Mouse (Mus musculus): ENCODE measurements around the gene Gm13691. TPM values are rescaled to one million over a fixed set of nuclear protein-coding genes. Genes with fewer than 3 reads are reported as not detected.
"Not testable (repeated sequence)": the region's sequence is repeated elsewhere in the genome, so short reads cannot be mapped to it uniquely, and the experiment has no call there.

The Gm13691 gene
- polyA plus RNA-seq, 1 experiment from 2014 or later: not detected

DNA sequence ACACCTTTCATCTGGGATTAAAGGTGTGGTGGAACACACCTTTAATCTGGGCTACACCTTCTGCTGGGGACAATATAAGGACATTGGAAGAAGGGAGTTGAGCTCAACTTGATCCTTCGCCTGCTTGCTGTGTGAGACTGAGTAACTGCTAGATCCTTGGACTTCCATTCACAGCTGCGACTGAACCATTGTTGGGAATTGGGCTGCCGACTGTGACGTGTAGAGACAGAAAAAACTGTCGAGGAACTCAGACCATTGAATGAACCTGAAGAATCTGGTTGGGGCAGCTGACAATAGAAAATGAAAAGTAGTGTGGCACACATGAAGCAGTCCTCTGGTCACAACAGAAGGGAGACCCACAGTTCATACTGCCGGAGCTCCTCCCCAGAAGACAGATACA, 5.9 kb upstream of the Gm13691 start, which contains the start of gene Gm13697:
Gm13697 (plus strand) TSS at position 301 of the 400 bp plus-strand sequence.
- H3K4me3 ChIP-seq (ENCODE audit: low read depth, low read length); DNase-seq (ENCODE audit: low spot score): not testable (repeated sequence)
- WGBS: no CpG with 5 or more reads among the region's 6 CpGs

DNA sequence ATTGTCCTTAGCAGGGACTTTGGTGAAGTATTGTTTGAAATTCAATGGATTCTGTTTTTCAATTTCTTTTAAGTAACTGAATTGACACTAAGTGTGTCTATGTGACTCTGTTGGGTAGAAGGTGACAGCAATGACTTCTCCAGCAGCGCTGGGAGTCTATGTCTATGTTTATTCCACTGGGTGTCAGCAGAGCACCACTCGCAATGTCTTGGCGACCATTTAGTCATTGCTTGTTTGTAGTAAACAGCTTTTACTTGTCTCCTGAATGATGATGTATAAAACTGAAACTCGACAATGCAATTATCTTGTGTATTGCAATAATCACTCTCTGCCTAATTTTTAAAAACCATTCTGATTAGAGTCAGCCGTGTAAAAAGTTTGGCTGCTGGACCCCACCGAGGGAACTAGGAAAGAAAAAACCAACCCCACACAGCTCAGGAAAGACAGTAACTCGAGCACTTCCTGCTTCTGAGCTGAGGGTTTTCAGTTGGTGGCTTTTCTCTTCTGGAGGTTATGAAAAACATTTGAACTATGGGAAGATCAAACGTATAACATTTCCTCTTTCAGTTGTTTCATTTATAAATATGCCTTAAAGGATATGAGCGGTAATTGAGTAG, 3.4 kb downstream of the Gm13691 start:
- H3K4me3 ChIP-seq (ENCODE audit: low read depth, low read length); H3K4me1 ChIP-seq (replicated peaks; ENCODE audit: control insufficient read depth, insufficient read depth, low read length); H3K9me3 ChIP-seq (ENCODE audit: control insufficient read depth, low read length); H3K27me3 ChIP-seq (replicated peaks; ENCODE audit: control insufficient read depth, insufficient read depth, low read length); H3K36me3 ChIP-seq (ENCODE audit: control insufficient read depth, insufficient read depth, low read length); ATAC-seq (replicated peaks; ENCODE audit: low FRiP score, low TSS enrichment, low read depth); H3K9ac ChIP-seq (ENCODE audit: low read length); H3K4me2 ChIP-seq (ENCODE audit: low read length); DNase-seq (ENCODE audit: low spot score); H3K27ac ChIP-seq (ENCODE audit: low read depth): not testable (repeated sequence)
- 44% methylated on average over 7 of the region's 9 CpGs for WGBS

More for the DNA sequence above, 5.9 kb upstream of the Gm13691 start, which contains the start of gene Gm13697:
- not testable (repeated sequence) for H3K27ac ChIP-seq (ENCODE audit: low read depth); H3K4me1 ChIP-seq (replicated peaks; ENCODE audit: control insufficient read depth, insufficient read depth, low read length); H3K4me2 ChIP-seq (ENCODE audit: low read length); H3K9me3 ChIP-seq (ENCODE audit: control insufficient read depth, low read length); H3K27me3 ChIP-seq (replicated peaks; ENCODE audit: control insufficient read depth, insufficient read depth, low read length); H3K36me3 ChIP-seq (ENCODE audit: control insufficient read depth, insufficient read depth, low read length); ATAC-seq (replicated peaks; ENCODE audit: low FRiP score, low TSS enrichment, low read depth); H3K9ac ChIP-seq (ENCODE audit: low read length)

DNA sequence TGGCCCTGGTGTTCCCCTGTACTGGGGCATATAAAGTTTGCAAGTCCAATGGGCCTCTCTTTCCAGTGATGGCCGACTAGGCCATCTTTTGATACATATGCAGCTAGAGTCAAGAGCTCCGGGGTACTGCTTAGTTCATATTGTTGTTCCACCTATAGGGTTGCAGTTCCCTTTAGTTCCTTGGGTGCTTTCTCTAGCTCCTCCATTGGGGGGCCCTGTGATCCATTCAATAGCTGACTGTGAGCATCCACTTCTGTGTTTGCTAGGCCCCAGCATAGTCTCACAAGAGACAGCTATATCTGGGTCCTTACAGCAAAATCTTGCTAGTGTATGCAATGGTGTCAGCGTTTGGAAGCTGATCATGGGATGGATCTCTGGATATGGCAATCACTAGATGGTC, 4.2 kb downstream of the Gm13691 start:
- not testable (repeated sequence) for H3K4me2 ChIP-seq (ENCODE audit: low read length); DNase-seq (ENCODE audit: low spot score); H3K4me3 ChIP-seq (ENCODE audit: low read depth, low read length); H3K27ac ChIP-seq (ENCODE audit: low read depth); H3K9me3 ChIP-seq (ENCODE audit: control insufficient read depth, low read length); H3K27me3 ChIP-seq (replicated peaks; ENCODE audit: control insufficient read depth, insufficient read depth, low read length); H3K36me3 ChIP-seq (ENCODE audit: control insufficient read depth, insufficient read depth, low read length); ATAC-seq (replicated peaks; ENCODE audit: low FRiP score, low TSS enrichment, low read depth); H3K9ac ChIP-seq (ENCODE audit: low read length); H3K4me1 ChIP-seq (replicated peaks; ENCODE audit: control insufficient read depth, insufficient read depth, low read length)
- no CpG with 5 or more reads among the region's 3 CpGs for WGBS

DNA sequence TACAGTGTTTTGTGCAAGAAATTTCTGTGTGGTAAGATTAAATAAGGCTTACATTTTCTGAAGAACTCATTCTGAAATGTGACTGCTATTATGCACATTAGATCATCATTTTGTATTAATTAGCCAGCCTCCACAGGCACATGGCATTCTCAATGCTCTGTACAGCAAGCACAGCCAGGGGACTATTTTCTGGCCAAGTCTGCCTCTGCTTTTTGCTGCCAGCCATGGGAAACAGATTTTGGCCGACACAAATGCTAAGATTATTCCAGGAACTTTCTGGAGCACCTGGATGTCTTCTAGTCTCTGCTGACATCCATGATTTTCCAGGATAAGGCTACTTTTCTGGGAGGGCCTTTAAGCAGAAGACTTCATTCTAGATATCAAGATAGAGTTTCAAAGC, 18.6 kb downstream of the Gm13691 start:
- no peak overlapping the region for H3K27ac ChIP-seq (ENCODE audit: low read depth)
- H3K4me2 ChIP-seq (ENCODE audit: low read length): no peak overlapping the region
- H3K4me3 ChIP-seq (ENCODE audit: low read depth, low read length): no peak overlapping the region
- WGBS: 53% methylated on average over 1 of the region's 1 CpGs
- no peaks in the 10 kb centered on the region for H3K36me3 ChIP-seq (ENCODE audit: control insufficient read depth, insufficient read depth, low read length)
- H3K27me3 ChIP-seq (replicated peaks; ENCODE audit: control insufficient read depth, insufficient read depth, low read length): no peaks in the 10 kb centered on the region
- H3K9ac ChIP-seq (ENCODE audit: low read length): no peak overlapping the region
- H3K4me1 ChIP-seq (replicated peaks; ENCODE audit: control insufficient read depth, insufficient read depth, low read length): no peaks in the 10 kb centered on the region
- no peaks in the 10 kb centered on the region for H3K9me3 ChIP-seq (ENCODE audit: control insufficient read depth, low read length)
- ATAC-seq (replicated peaks; ENCODE audit: low FRiP score, low TSS enrichment, low read depth) (no peak), DNase-seq (ENCODE audit: low spot score) (no peak)

DNA sequence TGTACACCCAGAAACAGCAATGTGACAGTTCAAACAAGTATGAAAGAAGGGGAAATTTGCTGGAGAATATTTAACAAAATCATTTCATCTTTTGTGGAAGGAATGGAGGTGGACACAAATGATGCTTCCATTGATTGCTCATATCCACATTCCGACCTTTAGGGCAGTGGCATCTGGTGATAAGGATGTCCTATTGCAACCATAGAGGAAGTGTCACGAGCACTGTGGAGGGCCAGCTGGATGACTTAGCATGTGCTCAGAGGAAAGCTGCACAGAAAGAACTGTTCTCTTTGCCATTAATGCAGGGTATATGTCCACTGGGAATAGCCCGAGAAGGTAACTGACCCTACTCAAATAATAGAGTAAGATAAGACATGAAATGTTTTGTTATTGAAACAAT, 19.5 kb downstream of the Gm13691 start:
- ATAC-seq (replicated peaks; ENCODE audit: low FRiP score, low TSS enrichment, low read depth) (no peak), DNase-seq (ENCODE audit: low spot score) (no peak)
- Histone ChIP-seq H3K4me1 (replicated peaks; ENCODE audit: control insufficient read depth, insufficient read depth, low read length) (0 out of 2 replicates have a peak, but pooled peaks cover 3% of the 10 kb centered on the region), H3K4me3 (ENCODE audit: low read depth, low read length) (no peak overlapping the region), H3K9ac (ENCODE audit: low read length) (no peak overlapping the region), H3K27ac (ENCODE audit: low read depth) (no peak overlapping the region), H3K4me2 (ENCODE audit: low read length) (no peak overlapping the region), H3K36me3 (ENCODE audit: control insufficient read depth, insufficient read depth, low read length) (no peaks in the 10 kb centered on the region), H3K9me3 (ENCODE audit: control insufficient read depth, low read length) (no peaks in the 10 kb centered on the region), H3K27me3 (replicated peaks; ENCODE audit: control insufficient read depth, insufficient read depth, low read length) (no peaks in the 10 kb centered on the region)
- 68% methylated on average over 3 of the region's 3 CpGs for WGBS

DNA sequence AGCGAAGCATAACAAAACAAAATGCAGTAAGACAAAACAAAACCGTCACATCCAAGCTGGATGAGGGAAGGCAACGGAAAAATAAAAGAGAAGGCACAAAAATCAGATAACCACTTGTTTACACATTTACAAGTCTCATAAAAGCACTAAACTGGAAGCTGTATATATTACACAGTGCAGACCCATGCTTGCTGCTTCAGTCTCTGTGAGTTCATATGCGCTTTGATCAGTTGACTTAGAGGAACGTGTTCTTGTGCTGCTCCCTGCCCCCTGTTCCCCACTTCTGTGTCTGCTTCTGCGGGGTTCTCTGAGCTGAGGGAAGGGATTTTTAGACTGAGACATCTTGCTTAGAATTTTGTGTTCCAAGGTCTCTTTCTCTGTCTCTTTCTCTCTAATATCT, 24.2 kb downstream of the Gm13691 start:
- Histone ChIP-seq H3K27ac (ENCODE audit: low read depth) (no peak overlapping the region), H3K4me1 (replicated peaks; ENCODE audit: control insufficient read depth, insufficient read depth, low read length) (peaks cover 3% of the 10 kb centered on the region; the same call in 1 of the 2 replicates), H3K9me3 (ENCODE audit: control insufficient read depth, low read length) (no peaks in the 10 kb centered on the region), H3K4me3 (ENCODE audit: low read depth, low read length) (no peak overlapping the region), H3K9ac (ENCODE audit: low read length) (no peak overlapping the region), H3K36me3 (ENCODE audit: control insufficient read depth, insufficient read depth, low read length) (no peaks in the 10 kb centered on the region), H3K27me3 (replicated peaks; ENCODE audit: control insufficient read depth, insufficient read depth, low read length) (no peaks in the 10 kb centered on the region), H3K4me2 (ENCODE audit: low read length) (no peak overlapping the region)
- ATAC-seq (replicated peaks; ENCODE audit: low FRiP score, low TSS enrichment, low read depth): no peak
- 57% methylated on average over 6 of the region's 6 CpGs for WGBS
- no peak for DNase-seq (ENCODE audit: low spot score)

DNA sequence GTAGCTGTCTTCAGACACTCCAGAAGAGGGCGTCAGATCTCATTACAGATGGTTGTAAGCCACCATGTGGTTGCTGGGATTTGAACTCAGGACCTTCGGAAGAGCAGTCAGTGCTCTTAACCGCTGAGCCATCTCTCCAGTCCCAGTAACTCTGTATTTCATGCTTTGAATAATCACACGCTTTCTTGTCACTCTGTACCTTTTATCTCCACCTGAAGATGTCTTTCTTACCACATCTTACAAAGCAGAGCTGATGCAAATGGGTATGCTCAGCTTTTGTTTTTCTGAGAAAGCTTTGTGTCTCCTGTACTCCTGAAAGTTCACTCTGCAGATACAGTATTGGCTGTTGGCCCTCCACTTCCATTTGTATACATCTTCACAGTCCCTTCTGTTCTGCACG, 25.9 kb downstream of the Gm13691 start:
- DNase-seq (ENCODE audit: low spot score); H3K27me3 ChIP-seq (replicated peaks; ENCODE audit: control insufficient read depth, insufficient read depth, low read length); ATAC-seq (replicated peaks; ENCODE audit: low FRiP score, low TSS enrichment, low read depth); H3K9me3 ChIP-seq (ENCODE audit: control insufficient read depth, low read length); H3K36me3 ChIP-seq (ENCODE audit: control insufficient read depth, insufficient read depth, low read length); H3K4me1 ChIP-seq (replicated peaks; ENCODE audit: control insufficient read depth, insufficient read depth, low read length); H3K4me2 ChIP-seq (ENCODE audit: low read length); H3K27ac ChIP-seq (ENCODE audit: low read depth); H3K9ac ChIP-seq (ENCODE audit: low read length); H3K4me3 ChIP-seq (ENCODE audit: low read depth, low read length): not testable (repeated sequence)
- 67% methylated on average over 5 of the region's 5 CpGs for whole genome bisulfite sequencing

DNA sequence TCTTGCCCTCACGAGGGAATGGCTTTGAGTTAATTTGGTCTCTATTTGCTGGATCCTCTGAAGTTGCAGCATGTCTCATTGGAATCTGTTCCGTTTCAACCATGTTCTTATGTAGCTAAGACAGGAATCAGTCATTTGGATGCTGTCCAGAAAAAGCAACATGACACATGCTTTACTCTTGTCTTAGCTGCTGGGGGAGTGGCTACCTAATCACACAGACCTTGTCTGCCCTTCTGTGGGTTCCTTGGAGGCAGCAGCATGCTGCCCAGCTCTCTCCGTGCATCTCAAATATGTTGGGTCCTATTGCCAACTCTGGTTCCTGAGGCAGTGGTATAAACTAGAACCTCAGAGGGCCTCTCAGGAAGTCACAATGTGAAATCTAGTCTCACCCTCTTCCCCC, 28.0 kb downstream of the Gm13691 start:
- Histone ChIP-seq H3K36me3 (ENCODE audit: control insufficient read depth, insufficient read depth, low read length) (no peaks in the 10 kb centered on the region), H3K4me3 (ENCODE audit: low read depth, low read length) (no peak overlapping the region), H3K27ac (ENCODE audit: low read depth) (no peak overlapping the region), H3K9me3 (ENCODE audit: control insufficient read depth, low read length) (no peaks in the 10 kb centered on the region), H3K4me1 (replicated peaks; ENCODE audit: control insufficient read depth, insufficient read depth, low read length) (peaks cover 3% of the 10 kb centered on the region; the same call in 1 of the 2 replicates), H3K27me3 (replicated peaks; ENCODE audit: control insufficient read depth, insufficient read depth, low read length) (no peaks in the 10 kb centered on the region), H3K4me2 (ENCODE audit: low read length) (no peak overlapping the region), H3K9ac (ENCODE audit: low read length) (no peak overlapping the region)
- WGBS: 37% methylated on average over 3 of the region's 3 CpGs
- DNase-seq (ENCODE audit: low spot score) (no peak), ATAC-seq (replicated peaks; ENCODE audit: low FRiP score, low TSS enrichment, low read depth) (no peak)

All from intestine, embryonic 14.5 days (tissue).